Mouse (Mus musculus): ENCODE results near the gene Gipc2.

Gene Gipc2

GRCm38 (mm10) chr3:152117941-152118340, 48.1 kb downstream of the Gipc2 start:
- no peak for DNase-seq (ENCODE audit: low read depth)

GRCm38 (mm10) chr3:152116140-152116539, 49.9 kb downstream of the Gipc2 start:
- no peak for DNase-seq (ENCODE audit: low read depth)

DNA sequence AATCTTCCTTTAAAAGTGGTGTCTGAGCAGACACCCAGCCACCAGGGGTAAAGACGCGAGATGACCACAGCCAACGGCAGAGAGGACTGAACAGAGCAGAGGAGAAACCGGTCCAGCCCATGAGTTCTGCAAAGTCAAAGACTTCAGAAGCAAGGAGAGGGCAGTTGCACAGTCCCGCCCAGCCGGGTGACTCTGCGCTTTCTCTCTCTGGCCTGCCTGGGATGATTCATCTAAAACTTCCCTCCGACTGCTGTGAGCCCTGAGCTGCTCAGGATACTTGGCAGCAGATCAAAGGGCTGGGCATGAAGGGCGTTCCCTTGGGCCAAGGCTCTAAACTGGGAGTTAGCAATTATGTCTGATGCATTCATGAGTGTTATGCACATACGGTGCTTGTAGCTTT, 51.2 kb downstream of the Gipc2 start:
- peak; percentile 94 for DNase-seq (ENCODE audit: low read depth)

- DNase-seq (ENCODE audit: low read depth) = no peak
These were observed 51.8 kb downstream of the Gipc2 start for GRCm38 (mm10) chr3:152114222-152114621.

DNA sequence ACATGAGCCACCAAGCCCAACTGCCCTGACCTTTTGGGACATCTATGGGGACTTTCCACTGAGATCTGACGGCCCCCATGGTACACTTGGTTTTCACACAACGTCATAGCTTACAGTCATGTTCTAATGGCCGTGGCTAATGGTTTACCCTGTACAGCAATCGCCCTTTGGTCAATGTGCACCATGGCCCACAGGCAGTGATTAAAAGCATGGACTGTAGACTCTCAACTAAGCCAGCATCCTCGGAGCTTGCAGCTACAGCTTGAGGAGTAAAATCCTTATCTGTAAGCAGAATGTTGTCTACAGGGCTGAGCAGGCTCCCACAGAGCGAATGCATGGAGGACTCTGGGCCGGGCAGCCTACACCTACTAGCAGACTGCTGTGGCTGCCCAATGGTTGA, 52.5 kb downstream of the Gipc2 start:
- DNase-seq (ENCODE audit: low read depth) = no peak

DNA sequence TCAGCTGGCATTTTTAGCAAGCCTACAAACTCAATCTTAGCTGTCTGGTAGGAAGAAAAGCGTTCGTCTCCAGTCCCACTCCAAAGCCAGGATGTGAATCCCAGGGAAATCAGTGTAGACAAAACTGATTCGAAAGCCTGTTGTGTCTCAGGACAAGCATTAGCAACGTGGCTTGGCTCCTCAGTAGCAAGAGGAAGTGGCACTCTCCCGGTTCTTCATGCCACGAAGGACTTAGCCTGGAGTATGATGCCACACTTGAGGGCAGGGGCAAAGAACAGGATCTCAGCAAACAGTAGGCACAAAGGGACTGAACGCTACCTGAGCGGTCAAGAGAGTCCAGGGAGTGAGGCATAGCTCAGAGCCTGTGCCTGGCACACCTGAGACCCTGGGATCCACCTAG, 53.4 kb downstream of the Gipc2 start:
- DNase-seq (ENCODE audit: low read depth) = no peak

DNA sequence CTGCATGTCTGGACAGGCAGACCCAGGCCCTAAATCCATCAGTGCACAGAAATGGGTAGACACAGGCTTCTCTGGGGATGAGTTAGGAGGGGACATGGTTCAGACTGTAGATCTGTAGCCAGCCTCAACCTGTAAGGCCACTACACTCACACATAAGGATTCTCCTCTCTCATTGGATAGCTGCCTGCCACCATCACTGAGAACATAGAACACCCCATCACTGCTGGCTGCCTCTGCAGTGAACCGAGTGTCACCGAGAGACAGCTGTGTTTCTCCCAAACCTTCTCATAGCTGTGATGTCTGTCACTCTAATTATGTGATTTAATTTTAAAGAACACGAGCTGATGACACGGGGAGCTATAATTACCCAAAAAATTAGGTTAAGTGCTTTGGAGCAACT, 54.5 kb downstream of the Gipc2 start:
- no peak for DNase-seq (ENCODE audit: low read depth)

DNA sequence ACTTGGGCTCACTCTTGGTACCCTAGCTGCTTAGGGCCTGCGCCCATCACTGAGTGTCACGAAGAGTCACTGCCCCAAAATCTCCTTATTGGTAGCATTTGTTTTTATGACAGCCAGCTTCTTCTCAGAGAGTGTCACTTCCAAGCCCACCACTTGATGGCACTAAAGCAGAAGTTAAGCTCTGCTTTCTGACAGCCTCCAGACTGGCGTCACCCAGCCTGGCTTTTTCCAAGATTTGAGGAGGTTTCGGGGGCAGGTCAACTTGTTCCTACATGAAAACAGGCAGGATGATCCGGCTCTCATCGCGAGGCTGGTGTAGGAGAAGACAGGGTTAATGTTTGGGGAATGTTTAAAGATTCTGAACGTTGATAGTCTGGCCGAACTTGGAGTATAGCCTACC, 54.9 kb downstream of the Gipc2 start:
- peak; percentile 77 for DNase-seq (ENCODE audit: low read depth)

DNA sequence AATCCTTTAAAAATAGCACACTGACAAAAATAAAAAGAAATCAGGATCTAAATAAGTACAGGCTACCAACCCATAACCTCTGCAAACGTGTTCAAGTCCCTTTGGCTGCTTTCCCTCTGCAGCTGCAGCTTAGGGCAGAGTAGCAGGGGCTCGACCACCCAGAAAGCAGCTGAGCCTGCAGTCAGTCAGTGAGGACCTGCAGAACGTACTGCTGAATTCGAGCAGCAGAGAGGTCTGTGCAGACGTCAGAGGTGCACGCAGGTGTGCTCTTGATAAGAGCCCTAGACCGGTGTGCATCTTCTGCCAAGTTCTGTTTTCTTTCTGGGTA, 56.8 kb downstream of the Gipc2 start:
- no peak for DNase-seq (ENCODE audit: low read depth)

GRCm38 (mm10) chr3:152108560-152109259, 57.3 kb downstream of the Gipc2 start:
- DNase-seq (ENCODE audit: low read depth) = no peak

GRCm38 (mm10) chr3:152108003-152108395, 58.0 kb downstream of the Gipc2 start:
- no peak for DNase-seq (ENCODE audit: low read depth)

DNA sequence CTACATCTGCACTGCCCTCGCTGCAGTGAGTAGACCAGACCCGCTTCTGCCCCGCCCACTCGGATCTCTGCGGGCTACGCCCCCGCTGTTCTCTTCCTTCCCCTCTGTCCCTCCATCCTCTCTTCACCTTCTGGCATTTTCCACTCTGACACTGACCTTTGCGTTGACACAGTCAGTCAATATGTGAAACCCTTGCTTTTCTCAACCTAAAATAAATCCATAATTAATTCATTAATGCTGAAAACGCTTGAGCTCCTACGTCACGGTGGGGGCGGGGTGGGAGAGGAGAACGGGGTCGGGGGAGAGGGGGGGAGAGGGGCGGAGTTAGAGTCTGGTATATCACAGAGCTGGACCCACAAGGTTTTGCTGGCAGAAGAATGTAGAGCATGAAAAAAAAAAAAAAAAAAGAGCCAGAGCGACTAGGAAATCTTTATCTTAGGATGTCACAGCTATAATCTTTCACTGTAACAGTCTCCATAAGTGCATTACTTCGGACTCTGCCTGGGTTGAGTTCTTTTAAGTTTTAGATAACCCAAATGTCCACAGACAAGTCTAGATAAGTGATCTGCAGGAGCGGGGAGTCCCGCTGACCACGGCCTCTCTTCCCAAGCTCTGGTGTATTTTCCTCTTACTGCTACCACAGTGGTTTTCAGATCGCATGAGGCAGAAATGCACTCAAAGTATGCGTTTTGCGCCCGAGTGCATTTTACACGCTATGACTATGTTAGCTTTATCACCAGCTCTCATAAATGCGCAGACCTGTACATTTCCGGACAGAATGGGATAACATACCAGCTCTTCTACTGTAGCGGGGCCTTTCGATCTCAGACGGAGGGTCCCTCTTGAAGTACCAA, 58.7 kb downstream of the Gipc2 start:
- no peak for DNase-seq (ENCODE audit: low read depth)

GRCm38 (mm10) chr3:152106225-152107148, 59.5 kb downstream of the Gipc2 start:
- no peak for DNase-seq (ENCODE audit: low read depth)

GRCm38 (mm10) chr3:152105341-152105740, 60.7 kb downstream of the Gipc2 start:
- no peak for DNase-seq (ENCODE audit: low read depth)

DNA sequence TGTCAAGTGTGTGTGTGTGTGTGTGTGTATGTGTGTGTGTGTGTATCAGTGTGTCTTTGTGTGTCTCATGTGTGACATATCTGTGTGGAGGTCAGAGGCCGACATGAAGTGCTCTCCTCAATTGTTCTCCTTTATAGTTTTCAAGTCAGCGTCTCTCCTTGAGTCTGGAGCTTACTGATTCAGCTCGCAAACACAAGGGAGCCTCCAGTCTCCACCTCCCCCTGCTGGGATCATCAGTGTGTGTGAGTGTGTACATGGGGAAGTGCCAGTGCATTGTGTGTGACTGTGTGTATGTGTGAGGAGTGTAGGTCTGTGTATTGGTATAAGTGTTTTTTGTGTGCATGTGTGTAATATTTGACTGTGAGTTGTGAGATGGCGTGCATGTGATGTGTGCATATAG, 62.6 kb downstream of the Gipc2 start:
- DNase-seq (ENCODE audit: low read depth) = no peak

DNA sequence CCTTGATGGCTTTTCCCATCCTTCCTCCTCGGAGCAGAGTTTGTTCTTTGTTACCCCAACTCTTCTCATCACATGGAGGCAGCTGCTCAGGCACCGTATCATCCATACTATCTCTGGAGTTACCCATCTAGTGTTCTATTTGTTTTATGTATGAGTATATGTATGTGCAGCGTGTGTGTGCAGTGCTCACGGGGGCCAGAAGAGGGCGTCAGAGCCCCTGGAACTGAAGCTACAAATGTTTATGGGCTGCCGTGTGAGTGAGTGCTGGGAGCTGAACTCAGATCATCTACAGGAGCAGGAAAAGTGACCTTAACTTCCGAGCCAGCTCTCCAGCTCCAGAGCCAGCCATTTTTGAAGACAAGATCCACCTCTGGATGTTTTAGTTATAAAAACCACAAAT, 64.6 kb downstream of the Gipc2 start:
- no peak for DNase-seq (ENCODE audit: low read depth)

- DNase-seq (ENCODE audit: low read depth) = no peak
These were observed 65.8 kb downstream of the Gipc2 start for GRCm38 (mm10) chr3:152100119-152100818.

DNA sequence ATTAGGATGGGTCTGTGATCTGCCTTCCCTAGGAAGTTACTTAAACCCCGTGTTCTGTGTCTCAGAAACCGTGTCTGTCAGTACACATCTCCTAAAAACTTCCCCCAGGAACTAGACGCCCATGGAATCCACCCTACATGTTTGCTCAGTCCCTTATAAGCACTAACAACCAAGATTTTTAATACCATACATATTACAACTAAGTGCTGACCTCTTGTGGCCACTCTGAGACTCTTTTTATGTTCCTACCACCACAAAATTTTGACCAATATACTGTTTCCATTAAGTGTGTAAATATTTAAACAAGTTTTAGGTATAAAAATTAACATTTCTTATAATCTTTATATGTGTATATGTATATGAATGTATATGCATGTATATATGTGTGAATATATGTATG, 71.0 kb downstream of the Gipc2 start:
- no peak for DNase-seq (ENCODE audit: low read depth)

- DNase-seq (ENCODE audit: low read depth) = no peak
These were observed 73.5 kb downstream of the Gipc2 start for GRCm38 (mm10) chr3:152092385-152093057.

DNA sequence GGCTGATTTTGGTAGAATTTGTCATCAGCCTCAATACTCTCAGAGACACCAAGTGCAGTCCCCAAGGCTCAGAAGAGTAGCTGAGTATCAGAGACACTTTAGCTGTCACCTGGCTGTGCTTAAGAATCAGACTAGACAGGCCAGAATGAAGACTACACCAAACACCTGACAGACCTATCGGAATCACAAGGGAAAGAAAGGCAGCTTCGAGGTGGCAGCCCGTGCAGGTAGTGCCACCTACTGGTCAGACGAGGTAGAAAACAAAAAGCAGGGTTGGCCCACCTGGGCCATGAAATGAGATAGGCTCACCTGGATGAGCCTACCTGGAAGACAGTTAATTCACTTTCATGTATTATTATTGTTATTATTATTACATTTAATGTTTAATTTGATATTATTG, 76.9 kb downstream of the Gipc2 start:
- DNase-seq (ENCODE audit: low read depth) = no peak

GRCm38 (mm10) chr3:152081381-152081780, 84.6 kb downstream of the Gipc2 start:
- no peak for DNase-seq (ENCODE audit: low read depth)

Data from fibroblast of lung, adult 2 months (primary cell).